Mouse (Mus musculus) common myeloid progenitor, adult 5-6 weeks (primary cell): ENCODE measurements around the gene Dnajc30. TPM values are rescaled to one million over a fixed set of nuclear protein-coding genes. Genes with fewer than 3 reads are reported as not detected.

Source experiments
- ATAC-seq: replicated peaks from 2 replicates; pipeline ENCODE4 v1.8.0; 2016; ENCODE audit warnings: low read depth, mild to moderate bottlenecking, moderate TSS enrichment, inconsistent platforms; ENCODE audit not compliant: poor library complexity, severe bottlenecking
- total RNA-seq: library from RNA; stranded (forward); fragments of 200-1000, 187-1606 nt; gene quantifications from 2 replicates; pipeline ENCODE4 v1.2.3, GENCODE M21; 2017

The Dnajc30 gene
- total RNA-seq, 1 experiment from 2014 or later, result 10.9 TPM

DNA sequence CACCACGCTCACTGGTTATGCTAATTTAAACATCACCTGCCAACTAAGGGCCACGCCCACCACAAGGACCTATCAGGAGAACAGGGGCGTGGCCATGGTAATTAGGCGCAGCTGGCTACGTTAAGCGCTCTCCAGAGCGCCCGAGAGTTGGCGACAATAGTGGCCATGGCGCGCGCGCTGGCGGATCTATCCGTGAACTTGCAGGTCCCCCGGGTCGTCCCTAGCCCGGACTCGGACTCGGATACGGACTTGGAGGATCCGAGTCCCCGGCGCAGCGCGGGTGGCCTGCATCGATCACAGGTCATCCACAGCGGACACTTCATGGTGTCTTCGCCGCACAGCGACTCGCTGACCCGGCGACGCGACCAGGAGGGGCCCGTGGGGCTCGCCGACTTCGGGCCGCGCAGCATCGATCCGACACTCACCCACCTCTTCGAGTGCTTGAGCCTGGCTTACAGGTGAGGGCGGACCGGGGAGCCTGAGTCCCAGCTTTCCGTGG lies 42.8 kb downstream of the Dnajc30 start:
- peak; percentile 92 for ATAC-seq

DNA sequence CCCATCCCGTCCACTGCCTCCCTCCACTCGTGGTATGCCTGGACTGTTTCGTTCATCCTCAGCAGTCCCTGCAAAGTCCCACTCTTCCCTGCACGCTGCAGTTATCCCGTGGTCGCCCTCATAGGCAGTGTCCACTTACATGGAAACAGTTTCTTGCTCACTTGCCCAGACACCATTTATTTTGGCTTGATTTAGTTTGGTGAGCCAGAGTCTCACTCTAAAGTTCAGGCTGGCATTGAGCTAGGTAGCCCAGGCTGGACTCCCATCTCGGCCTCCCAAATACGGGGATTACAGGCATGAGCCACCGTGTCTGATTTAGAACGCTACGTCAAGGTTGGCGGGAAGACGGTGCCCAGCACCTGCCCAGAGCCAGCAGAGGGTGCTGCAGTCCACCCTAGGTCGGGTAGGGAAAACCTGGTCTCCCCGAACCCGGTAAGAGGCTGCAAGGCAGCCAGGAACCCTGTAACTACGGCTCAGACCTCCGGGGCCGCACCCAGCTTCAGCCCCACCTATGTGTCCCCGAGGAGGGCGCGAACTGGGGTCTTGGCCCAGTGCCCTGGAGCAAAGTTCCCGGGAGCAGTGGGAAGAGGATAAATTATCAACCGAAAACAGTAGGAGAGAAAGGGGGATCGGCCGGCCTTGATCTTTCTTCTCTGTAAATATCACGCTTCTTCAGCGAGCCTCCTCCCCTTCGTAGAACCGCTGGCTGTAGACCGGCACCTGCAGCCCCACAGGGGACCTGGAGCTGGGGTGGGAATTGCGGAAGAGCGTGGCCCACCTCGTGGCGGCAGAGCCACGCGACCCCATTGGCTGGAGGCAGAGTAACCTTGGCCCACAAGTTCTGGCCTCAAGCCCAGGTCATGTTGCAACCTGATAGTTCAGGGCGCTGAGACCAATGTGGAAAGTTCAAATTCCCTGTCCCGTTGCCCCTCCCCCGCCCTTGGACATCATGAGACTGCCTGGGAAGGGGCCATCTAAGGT lies 43.8 kb downstream of the Dnajc30 start:
- peak; percentile 33; the same call in 1 of the 2 replicates for ATAC-seq

- ATAC-seq, result no peak
Measured at GRCm38 (mm10) chr5:135109017-135109416, 45.0 kb downstream of the Dnajc30 start.

DNA sequence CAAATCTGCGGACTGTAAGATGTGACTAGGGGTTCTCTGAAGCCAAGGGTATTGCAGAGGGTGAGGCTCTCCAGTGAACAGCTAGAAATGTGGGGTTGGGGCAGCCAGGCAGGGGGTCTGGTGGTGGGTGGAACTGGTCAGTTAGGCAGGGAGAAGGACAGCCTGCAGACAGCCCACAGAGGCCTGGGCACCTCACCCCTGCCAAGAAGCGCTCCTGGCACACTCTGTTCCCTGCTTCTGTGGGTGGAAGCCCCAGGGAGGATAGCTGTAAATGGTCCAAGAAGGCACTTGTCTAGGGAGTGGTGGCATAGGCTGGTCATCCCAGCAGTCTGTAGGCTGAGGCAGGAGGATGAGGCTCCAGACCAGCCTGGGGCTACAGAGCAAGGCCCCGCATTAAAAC lies 45.4 kb downstream of the Dnajc30 start:
- ATAC-seq, result no peak

DNA sequence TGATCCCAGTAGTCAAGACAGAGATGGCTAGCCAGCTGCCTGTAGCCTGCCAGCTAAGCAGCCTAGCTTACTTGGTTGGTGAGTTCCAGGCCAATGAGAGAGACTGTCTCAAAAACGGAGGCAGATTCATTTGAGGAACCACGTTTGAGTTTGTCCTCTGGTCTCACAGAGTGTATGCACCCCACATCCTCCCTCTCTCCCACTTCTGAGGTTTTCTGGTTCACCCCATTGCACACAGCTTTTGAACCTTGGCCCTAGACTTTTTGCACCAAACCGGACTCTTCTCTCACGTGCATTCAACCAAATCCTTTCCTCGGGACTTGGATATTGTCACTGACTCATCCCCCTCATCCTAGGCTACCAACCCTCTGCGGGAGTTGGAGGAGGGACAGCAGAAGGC lies 46.0 kb downstream of the Dnajc30 start:
- ATAC-seq, result no peak

DNA sequence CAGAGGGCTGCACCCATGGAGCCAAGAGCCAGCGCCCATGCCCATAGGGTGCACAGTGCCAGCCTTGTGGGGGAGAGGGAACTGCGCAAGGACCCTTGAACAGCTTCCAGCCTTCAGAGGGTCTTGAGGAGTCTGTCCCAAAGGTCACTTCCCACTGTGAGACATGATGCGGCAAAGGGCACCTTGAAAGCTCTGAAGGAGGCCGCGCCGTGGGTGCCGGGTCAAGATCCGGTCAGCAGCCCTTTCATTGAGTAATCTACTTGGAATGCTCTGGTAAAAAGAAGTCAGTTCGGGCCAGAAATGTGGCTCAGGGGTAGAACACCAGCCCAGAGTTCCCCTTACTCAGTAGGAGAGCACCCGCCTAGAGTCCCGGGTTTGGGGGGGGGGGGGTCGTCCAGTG lies 49.8 kb downstream of the Dnajc30 start:
- no peak for ATAC-seq

DNA sequence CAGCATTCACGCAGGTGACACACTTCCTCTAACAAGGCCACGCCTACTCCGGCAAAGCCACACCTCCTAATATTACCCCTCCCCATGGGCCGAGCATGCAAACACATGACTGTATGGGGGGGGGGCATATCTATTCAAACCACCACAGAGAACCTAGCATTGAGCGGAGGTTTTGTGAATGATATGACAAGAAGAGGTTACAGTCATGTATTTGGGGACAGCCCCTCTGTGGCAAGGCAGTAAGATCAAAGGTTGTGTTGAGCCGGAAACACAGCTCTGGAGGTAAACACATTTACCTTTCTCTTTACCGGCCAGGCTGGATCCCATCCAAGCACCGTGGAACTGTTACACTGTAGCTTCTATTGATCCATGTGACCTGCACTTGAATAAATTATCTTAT lies 51.2 kb downstream of the Dnajc30 start:
- no peak for ATAC-seq

Other genes with a start within 250 kb of the Dnajc30 start
- gene Tmem270, start 157.5 kb upstream of the Dnajc30 start, total RNA-seq, result not detected in 2 replicates
- 30.1 and 31.1 TPM in 2 replicates for gene Cldn13, start 148.7 kb upstream of the Dnajc30 start, total RNA-seq
- 7.4 and 10.0 TPM in 2 replicates for gene Mettl27, start 131.8 kb upstream of the Dnajc30 start, total RNA-seq
- 0.92 TPM in 1 of 2 replicates, not detected in the other for gene Cldn4, start 117.3 kb upstream of the Dnajc30 start, total RNA-seq
- gene Cldn3, start 78.0 kb upstream of the Dnajc30 start, total RNA-seq, result not detected in 2 replicates
- 37.5 and 40.1 TPM in 2 replicates for gene Abhd11, start 55.0 kb upstream of the Dnajc30 start, total RNA-seq
- 0.27 TPM in 1 of 2 replicates, not detected in the other for gene Stx1a, start 40.7 kb upstream of the Dnajc30 start, total RNA-seq
- 46.5 and 71.2 TPM in 2 replicates for gene Bud23, start 757 bp downstream of the Dnajc30 start, total RNA-seq
- not detected in 2 replicates for gene Vps37d, start 14.1 kb downstream of the Dnajc30 start, total RNA-seq
- not detected in 2 replicates for gene Mlxipl, start 25.7 kb downstream of the Dnajc30 start, total RNA-seq
- 12.7 and 18.0 TPM in 2 replicates for gene Tbl2, start 85.5 kb downstream of the Dnajc30 start, total RNA-seq
- 30.3 and 32.8 TPM in 2 replicates for gene Bcl7b, start 104.1 kb downstream of the Dnajc30 start, total RNA-seq
- 168 and 188 TPM in 2 replicates for gene Baz1b, start 123.1 kb downstream of the Dnajc30 start, total RNA-seq
- gene Fzd9, start 187.0 kb downstream of the Dnajc30 start, total RNA-seq, result 0.14 and 0.29 TPM in 2 replicates